Comparison of ENCODE assay signal across 24 mouse cellular contexts in genomic region chr17:87563375-87563774, GRCm38 (mm10).
A peak's percentile ranks its signal among the peaks of the same experiment; 100 is the strongest.
DNase-seq lines count a peak whose midpoint lies in the region; TF ChIP-seq lines count a peak whose summit lies in the region.
"Had no signal": no experiment of that assay in that cellular context is flagged by ENCODE, and none has a peak within 500 bp of the region (broad histone marks: within the 10 kb centered on the region; RNA-seq: fewer than 3 reads in every experiment).

No protein-coding gene starts in this region.

- H3K27ac ChIP-seq in gastrocnemius, adult 2 months: peak overlapping the region; percentile 82
- H3K27ac ChIP-seq in layer of hippocampus, adult 2 months: peak overlapping the region; percentile 89
- H3K27ac ChIP-seq: embryonic facial prominence, embryonic 10.5 days; embryonic facial prominence, embryonic 13.5 days; forebrain, embryonic 12.5 days; forebrain, embryonic 15.5 days; heart, embryonic 15.5 days; hindbrain, embryonic 12.5 days; hindbrain, embryonic 15.5 days had no signal

- DNase-seq in gastrocnemius, adult 2 months: peak; percentile 43
- DNase-seq in gastrocnemius, postnatal 36 days: no peak
- peak in 1 of 2 experiments; percentile 43 for DNase-seq in layer of hippocampus, adult 2 months (ENCODE audit: low spot score in 2 of 2)
- DNase-seq in layer of hippocampus, postnatal 36 days: no peak
- peak; percentile 31 for DNase-seq in brain, adult 2 months (ENCODE audit: low read depth, low spot score)
- DNase-seq in telencephalon, adult 2 months (ENCODE audit: low read depth, low spot score): peak; percentile 27
- no peak for DNase-seq in right cerebral cortex, adult 2 months (ENCODE audit: low spot score in 2 of 2)
- DNase-seq: adrenal gland, adult 2 months; adrenal gland, postnatal 14 days; cerebellum, adult 11-12 months; cerebellum, adult 8-10 months; cerebellum, postnatal 10 days; cerebellum, postnatal 36 days; embryo, embryonic 11 days; gastrocnemius, postnatal 25 days had no signal

- H3K4me3 ChIP-seq in gastrocnemius, adult 2 months: no peak overlapping the region
- no peak overlapping the region; the same call in 1 of the 2 replicates for H3K4me3 ChIP-seq in layer of hippocampus, adult 2 months
- H3K4me3 ChIP-seq: embryonic facial prominence, embryonic 10.5 days; embryonic facial prominence, embryonic 13.5 days; erythroblast, embryonic 14.5 days; forebrain, embryonic 12.5 days; forebrain, embryonic 15.5 days; heart, embryonic 12.5 days; heart, embryonic 15.5 days; hindbrain, embryonic 12.5 days; hindbrain, embryonic 15.5 days had no signal

- TF ChIP-seq CTCF in gastrocnemius, adult 2 months (IDR thresholded peaks at IDR 0.05): no peak
- no peak for TF ChIP-seq CTCF in layer of hippocampus, adult 2 months (conservative IDR thresholded peaks at IDR 0.05)

- intact Hi-C loops in gastrocnemius, adult 2 months (cut with DNase I): no loop called here
- intact Hi-C loops in gastrocnemius, postnatal 36 days (cut with DNase I): no loop called here

Comparison
In these comparisons a context has a peak if more than half of its experiments do, and no peak if none do; other contexts are left out.
1. DNase-seq: peak in gastrocnemius, adult 2 months (single experiment), brain, adult 2 months (single experiment) and telencephalon, adult 2 months (single experiment); none in gastrocnemius, postnatal 36 days (0 of 2), layer of hippocampus, postnatal 36 days (0 of 2) and right cerebral cortex, adult 2 months (0 of 2).